Mouse (Mus musculus) E14TG2a.4 (cell line): ENCODE data around the gene Rpe.

Source experiments
- H3K27me3 ChIP-seq: 2 replicates; pipeline ENCODE4 v1.6.1; 2014; ENCODE audit warnings: low read length, control low read depth; ENCODE audit not compliant: insufficient read depth
- H3K36me3 ChIP-seq: 2 replicates; pipeline ENCODE4 v1.6.1; 2014; ENCODE audit warnings: low read length, control low read depth; ENCODE audit not compliant: insufficient read depth
- H3K4me1 ChIP-seq: replicated peaks from 2 replicates; pipeline ENCODE4 v1.6.1; 2014; ENCODE audit warnings: low read depth, low read length, control low read depth
- H3K4me3 ChIP-seq: replicated peaks from 2 replicates; pipeline ENCODE4 v1.5.1; 2014; ENCODE audit warnings: mild to moderate bottlenecking, low read length
- H3K9me3 ChIP-seq: 2 replicates; pipeline ENCODE4 v1.6.1; 2014; ENCODE audit warnings: low read length, control low read depth
- CTCF ChIP-seq: conservative IDR thresholded peaks from 2 replicates; pipeline ENCODE4 v1.5.1; 2014; ENCODE audit warnings: low read length
- NANOG ChIP-seq: IDR thresholded peaks from 2 replicates; pipeline ENCODE4 v1.6.1; 2014; ENCODE audit warnings: borderline replicate concordance, low read length, mixed read lengths
- POU5F1 ChIP-seq: IDR thresholded peaks from 2 replicates; pipeline ENCODE4 v1.6.1; 2014; ENCODE audit warnings: low read length, borderline replicate concordance

The Rpe gene

DNA sequence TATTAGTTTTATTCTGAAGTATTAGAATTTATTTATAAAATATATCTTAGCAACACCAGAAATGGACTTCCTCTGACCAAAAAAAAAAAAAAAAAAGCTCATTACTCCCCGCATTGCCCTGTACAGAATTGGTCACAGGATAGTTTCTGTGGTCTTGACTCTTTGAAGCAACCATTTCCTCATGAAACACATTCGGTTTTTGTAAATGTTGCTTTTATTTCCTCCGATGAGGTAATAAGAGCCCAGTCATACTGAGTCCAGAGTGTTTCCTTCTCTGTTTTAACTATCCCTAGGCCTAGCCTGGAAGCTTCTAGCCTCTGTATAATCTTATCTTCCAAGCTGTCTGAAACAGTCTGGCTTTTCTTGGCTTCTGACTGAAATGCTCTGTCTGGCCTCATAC, 12.2 kb downstream of the Rpe start:
- H3K4me1 ChIP-seq = peaks cover 3% of the 10 kb centered on the region; the same call in 1 of the 2 replicates
- TF ChIP-seq NANOG (no peak), POU5F1 (no peak), CTCF (no peak)
- no peaks in the 10 kb centered on the region for H3K9me3 ChIP-seq
- H3K4me3 ChIP-seq = no peak overlapping the region
- H3K36me3 ChIP-seq = peaks cover 86% of the 10 kb centered on the region
- no peaks in the 10 kb centered on the region for H3K27me3 ChIP-seq

DNA sequence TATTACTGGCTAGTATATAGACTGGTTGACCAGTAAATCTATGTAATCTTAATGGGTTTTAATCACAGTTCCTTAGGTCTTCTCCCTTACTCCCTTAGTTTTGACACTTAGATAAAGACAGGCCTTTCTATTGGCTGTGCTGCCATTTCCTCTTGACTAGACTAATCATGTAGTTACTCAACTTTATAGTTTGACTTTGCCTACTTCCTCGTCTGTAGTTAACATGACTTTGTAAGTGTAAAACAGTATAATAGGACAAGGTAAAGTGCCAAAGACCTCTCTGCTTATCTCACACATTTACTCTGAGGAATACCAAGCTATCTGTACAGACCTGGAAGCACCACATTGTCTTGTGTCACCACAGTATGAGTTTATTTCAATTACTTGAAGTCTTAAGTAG, 29.9 kb downstream of the Rpe start:
- H3K27me3 ChIP-seq = no peaks in the 10 kb centered on the region
- H3K36me3 ChIP-seq = peaks cover 30% of the 10 kb centered on the region
- no peak for TF ChIP-seq POU5F1
- no peaks in the 10 kb centered on the region for H3K4me1 ChIP-seq
- H3K9me3 ChIP-seq = no peaks in the 10 kb centered on the region
- H3K4me3 ChIP-seq = no peak overlapping the region

DNA sequence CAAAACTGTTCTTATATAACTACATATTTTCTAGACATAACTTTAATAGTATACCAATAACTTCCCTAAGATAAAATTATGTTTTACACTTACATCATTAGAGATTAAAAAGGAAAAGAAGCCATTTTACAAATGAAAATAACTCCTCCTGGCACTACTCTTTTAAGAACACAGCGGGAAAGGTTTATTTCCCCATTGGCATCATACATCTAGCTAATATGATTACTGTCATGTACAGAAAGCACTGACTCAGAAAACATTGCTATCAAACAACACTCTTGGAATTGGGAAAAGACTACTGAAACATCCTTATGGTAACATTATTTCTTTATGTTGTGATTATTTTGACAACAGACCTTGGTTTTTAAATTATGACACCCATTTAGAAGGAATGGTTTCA, 68.1 kb downstream of the Rpe start:
- Histone ChIP-seq H3K4me3 (no peak overlapping the region), H3K9me3 (no peaks in the 10 kb centered on the region), H3K4me1 (no peaks in the 10 kb centered on the region), H3K27me3 (no peaks in the 10 kb centered on the region), H3K36me3 (no peaks in the 10 kb centered on the region)
- TF ChIP-seq CTCF (no peak), NANOG (no peak), POU5F1 (no peak)
